Mouse (Mus musculus): ENCODE results near the gene Pstk.
"Not testable (repeated sequence)": the region's sequence is repeated elsewhere in the genome, so short reads cannot be mapped to it uniquely, and the experiment has no call there.

The Pstk gene

GRCm38 (mm10) chr7:131416742-131417141 lies 45.8 kb downstream of the Pstk start:
- not testable (repeated sequence) for DNase-seq (ENCODE audit: low read depth)

- DNase-seq (ENCODE audit: low read depth), result no peak
These were observed 46.7 kb downstream of the Pstk start for GRCm38 (mm10) chr7:131417605-131418004.

- DNase-seq (ENCODE audit: low read depth), result no peak
These were observed 54.0 kb downstream of the Pstk start for GRCm38 (mm10) chr7:131424912-131425311.

GRCm38 (mm10) chr7:131427331-131427730 lies 56.4 kb downstream of the Pstk start:
- no peak for DNase-seq (ENCODE audit: low read depth)

- no peak for DNase-seq (ENCODE audit: low read depth)
These were observed 61.3 kb downstream of the Pstk start for GRCm38 (mm10) chr7:131432244-131432643.

- no peak for DNase-seq (ENCODE audit: low read depth)
These were observed 63.3 kb downstream of the Pstk start for GRCm38 (mm10) chr7:131434276-131434675.

- DNase-seq (ENCODE audit: low read depth), result no peak
These were observed 66.1 kb downstream of the Pstk start for GRCm38 (mm10) chr7:131437051-131437450.

All from induced T-regulatory cell, adult 2 months (primary cell).